Mouse (Mus musculus): ENCODE data around the gene Gm1673.

Gene Gm1673

DNA sequence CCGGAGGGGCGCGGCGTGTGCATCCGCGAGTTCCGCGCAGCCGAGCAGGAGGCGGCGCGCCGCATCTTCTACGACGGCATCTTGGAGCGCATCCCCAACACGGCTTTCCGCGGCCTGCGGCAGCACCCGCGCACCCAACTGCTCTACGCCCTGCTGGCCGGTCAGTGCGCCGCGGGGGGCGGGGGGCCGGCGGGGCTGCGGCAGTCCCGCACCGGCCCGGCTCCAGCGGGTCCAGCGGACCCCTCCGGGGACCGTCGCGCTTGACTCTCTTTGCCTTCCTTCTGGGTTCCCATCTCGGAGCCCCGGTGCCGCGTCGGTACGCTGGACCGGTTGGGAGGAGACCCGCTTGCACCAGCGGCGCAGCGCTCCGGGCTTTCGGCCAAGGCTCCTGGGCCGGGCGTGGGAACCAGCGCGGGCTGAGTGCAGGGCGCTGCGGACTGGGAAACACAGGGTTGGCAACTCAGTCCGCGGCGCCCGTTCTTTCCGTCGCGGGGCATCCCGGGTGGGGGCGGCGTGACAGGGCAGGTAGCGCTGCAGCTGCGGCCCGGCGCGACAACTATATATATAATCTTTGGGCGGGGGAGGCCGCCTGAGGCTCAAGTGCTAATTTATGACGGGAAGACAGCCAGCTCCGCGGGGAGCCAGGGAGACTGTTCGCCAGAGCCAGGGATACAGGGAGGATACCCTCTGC, 14.0 kb downstream of the Gm1673 start:
- DNase-seq (ENCODE audit: low read depth, low spot score): no peak

GRCm38 (mm10) chr5:33997829-33998504, 14.7 kb downstream of the Gm1673 start:
- no peak for DNase-seq (ENCODE audit: low read depth, low spot score)

DNA sequence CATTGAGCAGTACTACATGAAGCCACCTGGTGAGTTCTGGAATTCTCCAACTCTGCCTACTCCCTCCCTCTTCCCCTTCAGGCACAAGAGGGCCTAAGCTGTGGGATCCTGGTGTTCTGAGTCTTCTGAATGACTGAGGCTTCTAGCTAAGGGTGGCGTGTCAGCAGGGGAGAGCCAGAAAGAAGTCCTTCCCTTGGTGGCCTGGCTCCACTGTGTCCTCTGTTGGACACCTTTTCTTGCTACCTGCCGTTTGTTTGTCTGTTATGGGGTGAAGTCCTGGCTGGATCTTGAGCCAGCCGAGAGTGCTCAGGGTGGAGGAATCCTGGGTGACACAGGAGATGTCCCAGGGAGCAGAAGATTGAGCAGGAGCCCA, 15.3 kb downstream of the Gm1673 start:
- no peak for DNase-seq (ENCODE audit: low read depth, low spot score)

GRCm38 (mm10) chr5:33999466-34000090, 16.3 kb downstream of the Gm1673 start:
- DNase-seq (ENCODE audit: low read depth, low spot score): no peak

GRCm38 (mm10) chr5:34000809-34001208, 17.6 kb downstream of the Gm1673 start:
- DNase-seq (ENCODE audit: low read depth, low spot score): no peak

DNA sequence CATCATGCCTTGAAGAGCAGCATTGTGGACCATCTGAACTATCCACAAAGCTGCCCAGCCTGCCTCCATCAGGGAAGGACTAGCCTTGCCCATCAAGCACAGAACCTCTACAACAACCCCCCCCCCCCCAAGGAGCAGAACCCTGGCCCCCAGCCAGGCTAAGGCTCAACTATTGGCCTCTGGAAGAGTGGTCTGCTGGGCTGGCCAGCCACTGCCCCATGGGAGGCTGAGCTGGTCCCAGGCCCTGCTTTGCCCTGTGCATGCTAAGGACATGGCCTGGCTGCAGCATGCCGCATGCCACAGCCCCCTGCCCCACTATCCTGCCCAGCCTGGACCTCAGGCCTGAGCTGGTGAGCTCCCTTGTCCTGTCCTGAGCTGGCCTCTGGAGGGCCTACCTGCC, 18.2 kb downstream of the Gm1673 start:
- no peak for DNase-seq (ENCODE audit: low read depth, low spot score)

DNA sequence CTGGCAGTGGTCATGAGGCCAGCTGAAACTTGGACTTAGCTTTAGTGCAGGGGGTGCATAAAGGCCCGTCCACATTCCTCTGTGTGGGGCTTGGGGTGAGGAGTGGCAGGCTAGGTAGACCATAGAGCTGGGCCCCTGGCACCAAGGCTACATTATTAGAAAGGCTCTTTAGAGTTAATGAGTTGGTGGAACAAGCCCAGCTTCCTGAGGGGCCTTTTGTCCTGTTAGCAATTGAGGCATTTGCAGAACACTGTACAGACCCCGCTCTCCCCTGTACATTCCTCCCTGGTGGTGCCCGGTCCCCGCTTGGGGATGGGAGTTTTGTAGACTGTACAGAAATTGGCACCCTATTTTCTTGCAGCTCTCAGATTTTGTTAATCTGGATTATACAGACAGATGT, 19.4 kb downstream of the Gm1673 start:
- no peak for DNase-seq (ENCODE audit: low read depth, low spot score)

GRCm38 (mm10) chr5:34004618-34005017, 21.4 kb downstream of the Gm1673 start:
- DNase-seq (ENCODE audit: low read depth, low spot score): no peak

GRCm38 (mm10) chr5:34006832-34007231, 23.6 kb downstream of the Gm1673 start:
- DNase-seq (ENCODE audit: low read depth, low spot score): no peak

DNA sequence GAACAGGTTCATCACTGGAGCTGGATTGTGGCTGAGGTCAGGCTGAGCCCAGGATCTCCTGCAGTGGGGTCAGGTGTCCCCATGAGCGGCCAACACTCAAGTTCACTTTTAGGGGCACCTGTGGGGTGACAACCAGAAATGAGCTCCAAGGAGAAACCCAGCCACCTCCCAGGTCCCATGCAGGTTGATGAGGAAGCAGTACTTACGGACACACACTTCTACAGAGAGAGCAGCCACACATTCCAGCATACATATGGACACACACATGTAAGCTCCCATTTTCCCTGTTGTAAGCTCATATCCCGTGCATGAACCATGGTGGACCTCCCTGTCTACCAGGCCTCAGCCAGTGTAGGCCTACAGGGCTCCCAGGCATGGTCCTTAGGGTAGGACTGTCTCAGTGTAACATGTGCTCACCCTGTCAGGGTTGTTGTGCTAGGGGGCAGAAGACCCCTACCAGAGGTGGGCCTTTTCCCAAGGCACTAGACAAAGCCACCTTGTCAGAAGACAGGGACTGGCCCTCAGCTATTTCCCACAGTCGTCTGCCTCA, 24.2 kb downstream of the Gm1673 start:
- DNase-seq (ENCODE audit: low read depth, low spot score): no peak

DNA sequence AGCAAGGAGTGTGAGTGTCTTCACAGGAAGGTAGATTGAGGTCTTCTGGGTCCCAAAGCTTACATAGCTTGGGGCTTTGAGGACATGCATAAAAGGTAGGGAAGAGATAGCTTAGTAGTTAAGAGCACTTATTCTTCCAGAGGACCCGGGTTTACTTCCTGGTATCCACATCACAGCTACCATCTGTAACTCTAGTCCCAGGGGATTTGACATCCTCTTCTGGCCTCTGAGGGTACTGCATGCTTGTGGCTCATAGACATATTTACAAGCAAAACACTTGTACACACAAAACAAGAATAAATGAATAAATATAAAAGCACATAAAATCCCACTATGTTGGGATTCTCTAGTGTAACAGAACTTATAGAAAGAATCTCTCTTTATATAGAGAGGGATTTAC, 31.4 kb downstream of the Gm1673 start:
- no peak for DNase-seq (ENCODE audit: low read depth, low spot score)

DNA sequence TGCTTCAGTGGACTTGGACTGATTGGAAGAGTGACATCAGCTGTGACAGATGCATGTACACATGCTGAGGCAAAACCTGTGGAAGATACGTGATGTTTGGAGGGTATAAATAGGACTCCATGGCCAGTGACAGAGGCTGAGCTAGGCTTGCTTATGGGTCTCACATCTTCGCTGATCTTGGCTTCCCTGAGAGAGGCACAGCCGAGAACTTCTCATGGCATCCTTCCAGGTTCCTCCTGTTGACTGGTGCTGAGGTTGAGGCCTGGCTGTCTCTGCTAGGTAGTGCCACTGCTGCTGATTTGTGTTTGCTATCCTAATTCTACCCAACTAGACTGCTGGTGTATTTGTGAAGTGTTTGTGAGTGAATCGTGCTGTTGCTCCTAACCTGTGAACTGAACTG, 35.7 kb downstream of the Gm1673 start:
- DNase-seq (ENCODE audit: low read depth, low spot score): no peak

DNA sequence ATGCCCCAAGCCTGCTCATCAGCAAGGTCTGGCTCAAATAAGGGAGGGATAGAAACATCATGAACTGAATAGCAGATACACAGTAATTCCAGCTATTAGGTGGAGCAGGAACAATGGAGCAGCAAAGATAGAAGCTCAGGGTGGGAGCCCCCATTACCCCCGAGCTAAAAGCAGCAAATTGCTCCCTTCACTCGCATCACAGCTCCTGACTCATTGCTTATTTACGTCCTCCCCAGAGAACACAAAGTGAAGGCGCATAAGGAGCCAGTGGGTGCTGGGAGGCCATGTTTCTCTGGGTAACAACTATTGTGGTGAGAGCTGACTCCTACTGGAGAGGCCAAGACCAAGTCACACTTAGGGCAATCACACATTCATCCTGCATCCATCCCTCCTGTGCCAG, 46.9 kb downstream of the Gm1673 start:
- DNase-seq (ENCODE audit: low read depth, low spot score): no peak

- DNase-seq (ENCODE audit: low read depth, low spot score): no peak
Measured at GRCm38 (mm10) chr5:34031022-34031421, 47.8 kb downstream of the Gm1673 start.

DNA sequence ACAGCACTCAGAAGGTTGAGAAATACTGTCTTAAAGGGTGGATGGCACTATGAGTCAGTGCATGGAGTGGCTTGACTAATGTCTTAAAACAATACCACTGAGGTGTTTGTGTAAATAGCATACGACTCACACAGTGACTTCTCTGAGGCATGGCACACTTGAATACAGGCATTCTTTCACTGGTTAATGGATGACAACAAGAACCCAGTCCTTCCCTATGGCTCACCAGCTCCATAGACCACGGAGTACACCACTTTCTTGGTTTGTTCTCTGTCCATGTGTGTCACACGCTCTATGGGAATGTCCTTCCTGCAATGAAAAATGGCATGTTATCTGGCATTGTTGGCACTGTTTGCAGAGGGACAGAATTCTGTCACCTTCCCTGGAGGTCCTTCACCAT, 49.3 kb downstream of the Gm1673 start:
- no peak for DNase-seq (ENCODE audit: low read depth, low spot score)
